Comparison of ENCODE assay signal across 8 mouse cellular contexts in the genomic region with DNA sequence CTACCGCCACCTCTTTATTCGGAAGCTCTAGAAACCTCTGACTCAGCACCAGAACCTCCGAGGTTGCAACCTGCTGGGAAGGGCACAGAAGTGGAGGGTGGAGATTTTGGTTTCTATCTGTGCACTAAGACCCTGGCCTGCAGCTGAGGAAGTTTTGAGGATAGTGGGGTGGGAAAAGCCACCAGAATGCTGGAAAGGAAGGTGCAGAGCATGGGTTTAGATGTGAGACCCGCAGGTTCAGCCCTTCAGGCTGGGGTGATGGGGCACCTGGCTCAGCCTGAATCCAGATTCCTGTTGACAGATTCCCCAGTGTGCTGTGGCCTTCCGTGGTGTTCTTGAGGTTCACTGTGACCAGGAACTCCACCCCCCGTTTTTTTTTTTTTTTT. TPM values are rescaled to one million over a fixed set of nuclear protein-coding genes. Genes with fewer than 3 reads are reported as not detected.
A peak's percentile ranks its signal among the peaks of the same experiment; 100 is the strongest.
DNase-seq lines count a peak whose midpoint lies in the region; ATAC-seq and TF ChIP-seq lines count a peak whose summit lies in the region.

No protein-coding gene starts in this region.

- no peak for ATAC-seq in forebrain, postnatal 0 days
- no peak for ATAC-seq in liver, postnatal 0 days

- peak overlapping the region; percentile 71 for H3K4me2 ChIP-seq in forebrain, postnatal 0 days (ENCODE audit: low read depth)
- no peak overlapping the region for H3K4me2 ChIP-seq in liver, postnatal 0 days (ENCODE audit: low read depth, low read length)

- TF ChIP-seq EP300 in liver, postnatal 0 days (IDR thresholded peaks at IDR 0.05; ENCODE audit: low read depth): no peak

- no peaks in the 10 kb centered on the region for H3K9me3 ChIP-seq in heart, embryonic 10.5 days
- H3K9me3 ChIP-seq in forebrain, postnatal 0 days (ENCODE audit: low read length): no peaks in the 10 kb centered on the region
- no peaks in the 10 kb centered on the region for H3K9me3 ChIP-seq in liver, postnatal 0 days (ENCODE audit: low read length)

- 6% methylated on average over 6 of the region's 6 CpGs for WGBS in heart, embryonic 10.5 days
- 5% methylated on average over 6 of the region's 6 CpGs for WGBS in forebrain, postnatal 0 days
- WGBS in macrophage (ENCODE audit: missing documents): 17% methylated on average over 6 of the region's 6 CpGs
- 7% methylated on average over 6 of the region's 6 CpGs for WGBS in liver, postnatal 0 days (ENCODE audit: insufficient replicate concordance)

- H3K27me3 ChIP-seq in heart, embryonic 10.5 days (ENCODE audit: insufficient read depth, poor library complexity, severe bottlenecking): peaks cover 39% of the 10 kb centered on the region
- H3K27me3 ChIP-seq in forebrain, postnatal 0 days (ENCODE audit: insufficient read depth, low read length): peaks cover 20% of the 10 kb centered on the region
- H3K27me3 ChIP-seq in liver, postnatal 0 days (ENCODE audit: insufficient read depth, low read length): peaks cover 47% of the 10 kb centered on the region

- no peaks in the 10 kb centered on the region for H3K36me3 ChIP-seq in heart, embryonic 10.5 days
- no peaks in the 10 kb centered on the region for H3K36me3 ChIP-seq in forebrain, postnatal 0 days (ENCODE audit: insufficient read depth)
- no peaks in the 10 kb centered on the region for H3K36me3 ChIP-seq in macrophage (ENCODE audit: inconsistent target)
- H3K36me3 ChIP-seq in liver, postnatal 0 days (replicated peaks; ENCODE audit: insufficient read depth, low read length): no peaks in the 10 kb centered on the region

- no peaks in the 10 kb centered on the region; the same call in 1 of the 2 replicates for H3K79me2 ChIP-seq in macrophage (ENCODE audit: inconsistent target)

- no peak for TF ChIP-seq CTCF in forebrain, postnatal 0 days (IDR thresholded peaks at IDR 0.05; ENCODE audit: low read depth)
- TF ChIP-seq CTCF in liver, postnatal 0 days (IDR thresholded peaks at IDR 0.05; ENCODE audit: low read depth): no peak

- DNase-seq in heart, embryonic 10.5 days (ENCODE audit: low spot score): no peak
- DNase-seq in heart, postnatal 10 days: no peak
- DNase-seq in MN1 (ENCODE audit: low spot score): peak; percentile 34
- DNase-seq in forebrain, postnatal 0 days: no peak
- no peak for DNase-seq in cerebellum, postnatal 4 days (ENCODE audit: low spot score in 2 of 2)
- DNase-seq in gastrocnemius, adult 18-20 months (ENCODE audit: low spot score): no peak
- no peak for DNase-seq in liver, postnatal 0 days

- H3K9ac ChIP-seq in forebrain, postnatal 0 days: 0 out of 2 replicates have a peak overlapping the region, but pooled peaks have one; percentile 10
- no peak overlapping the region for H3K9ac ChIP-seq in liver, postnatal 0 days (replicated peaks)

- H3K4me1 ChIP-seq in heart, embryonic 10.5 days: peaks cover 34% of the 10 kb centered on the region
- no peaks in the 10 kb centered on the region; the same call in 1 of the 2 replicates for H3K4me1 ChIP-seq in forebrain, postnatal 0 days (ENCODE audit: insufficient read depth)
- peaks cover 9% of the 10 kb centered on the region for H3K4me1 ChIP-seq in liver, postnatal 0 days (ENCODE audit: insufficient read depth)

- H3K4me3 ChIP-seq in heart, embryonic 10.5 days: peak overlapping the region; percentile 70
- H3K4me3 ChIP-seq in forebrain, postnatal 0 days (ENCODE audit: low read depth, low read length): peak overlapping the region; percentile 48
- peak overlapping the region; percentile 24; the same call in 1 of the 2 replicates for H3K4me3 ChIP-seq in macrophage (ENCODE audit: inconsistent target)
- no peak overlapping the region for H3K4me3 ChIP-seq in liver, postnatal 0 days (ENCODE audit: low read depth, low read length)

- no peak overlapping the region for H3K27ac ChIP-seq in heart, embryonic 10.5 days
- H3K27ac ChIP-seq in forebrain, postnatal 0 days (ENCODE audit: low read depth, low read length): peak overlapping the region; percentile 29; the same call in 1 of the 2 replicates
- no peak overlapping the region for H3K27ac ChIP-seq in macrophage
- no peak overlapping the region for H3K27ac ChIP-seq in liver, postnatal 0 days (ENCODE audit: low read depth)

- intact Hi-C loops in heart, postnatal 10 days (cut with DNase I): no loop called here

RNA-seq across cellular contexts. Expression of gene Tox2, which starts 2.3 kb away (rescaled TPM):
- 1.7 and 2.0 TPM in 2 replicates for polyA plus RNA-seq in heart, embryonic 10.5 days (2016; fragmentation: Nextera tagmentation; extraction: Ambion mirVana)
- total RNA-seq in heart, postnatal 10 days (2021): 1 to 10 TPM; 3.2 to 3.4 TPM
- total RNA-seq in forebrain, postnatal 0 days (2014; rRNA removed): 2.8 and 8.0 TPM in 2 replicates
- polyA plus RNA-seq in forebrain, postnatal 0 days (2015; fragmentation: Nextera tagmentation; extraction: Ambion mirVana): 21.0 and 35.2 TPM in 2 replicates
- 10 to 100 TPM in 1 of 26 experiments, 1 to 10 TPM in 13, under 1 TPM in 10, not detected in 2; 0.27 to 10.1 (median 1.9) TPM for total RNA-seq in macrophage (2018; cell fraction: chromatin; rRNA removed)
- total RNA-seq in macrophage (2018; cell fraction: cytosol; rRNA removed): 10 to 100 TPM in 12 of 26 experiments, 1 to 10 TPM in 7, under 1 TPM in 7; 0.48 to 16.7 (median 5.1) TPM
- 10 to 100 TPM in 2 of 26 experiments, 1 to 10 TPM in 14, under 1 TPM in 10; 0.17 to 24.0 (median 2.1) TPM for total RNA-seq in macrophage (2018; cell fraction: nucleus; rRNA removed)
- polyA plus RNA-seq in macrophage (2018): 3.5 to 13.8 TPM (median 11.2 TPM) in 3 replicates
- total RNA-seq in gastrocnemius, adult 18-20 months (2021): under 1 TPM; 0.09 to 0.26 TPM
- polyA plus RNA-seq in liver, postnatal 0 days (2015; fragmentation: Nextera tagmentation; extraction: Ambion mirVana): 0.38 and 0.50 TPM in 2 replicates
